Mouse (Mus musculus): Measurements from ENCODE around the gene Tbc1d14. TPM values are rescaled to one million over a fixed set of nuclear protein-coding genes. Genes with fewer than 3 reads are reported as not detected.

The Tbc1d14 gene
- total RNA-seq, 2 experiments from 2014 or later, result 24.8 to 27.5 TPM

- DNase-seq (ENCODE audit: low spot score in 2 of 2), result no peak
Observed at GRCm38 (mm10) chr5:36515558-36515957, 77.5 kb downstream of the Tbc1d14 start.

GRCm38 (mm10) chr5:36515126-36515525, 78.0 kb downstream of the Tbc1d14 start:
- DNase-seq (ENCODE audit: low spot score in 2 of 2), result no peak

- no peak for DNase-seq (ENCODE audit: low spot score in 2 of 2)
Observed at GRCm38 (mm10) chr5:36510956-36511355, 82.1 kb downstream of the Tbc1d14 start.

GRCm38 (mm10) chr5:36508351-36508750, 84.7 kb downstream of the Tbc1d14 start:
- DNase-seq (ENCODE audit: low spot score in 2 of 2), result no peak

- no peak for DNase-seq (ENCODE audit: low spot score in 2 of 2)
Observed at GRCm38 (mm10) chr5:36505643-36506042, 87.4 kb downstream of the Tbc1d14 start.

- no peak for DNase-seq (ENCODE audit: low spot score in 2 of 2)
Observed at GRCm38 (mm10) chr5:36505235-36505634, 87.8 kb downstream of the Tbc1d14 start.

GRCm38 (mm10) chr5:36494709-36495108, 98.4 kb downstream of the Tbc1d14 start:
- no peak for DNase-seq (ENCODE audit: low spot score in 2 of 2)

GRCm38 (mm10) chr5:36493919-36494318, 99.2 kb downstream of the Tbc1d14 start:
- no peak for DNase-seq (ENCODE audit: low spot score in 2 of 2)

GRCm38 (mm10) chr5:36489225-36489624, 103.9 kb downstream of the Tbc1d14 start:
- no peak for DNase-seq (ENCODE audit: low spot score in 2 of 2)

GRCm38 (mm10) chr5:36485306-36485705, 107.8 kb downstream of the Tbc1d14 start:
- DNase-seq (ENCODE audit: low spot score in 2 of 2), result no peak

GRCm38 (mm10) chr5:36484171-36484990, 108.7 kb downstream of the Tbc1d14 start, which contains the start of the genes Tada2b and Ccdc96:
Tada2b (minus strand) TSS chr5:36484285.
Ccdc96 (plus strand) TSS chr5:36484588.
- DNase-seq (ENCODE audit: low spot score in 2 of 2), result peak; percentile 96

GRCm38 (mm10) chr5:36483203-36484101, 109.6 kb downstream of the Tbc1d14 start:
- peak in 1 of 2 experiments; percentile 55 for DNase-seq (ENCODE audit: low spot score in 2 of 2)

GRCm38 (mm10) chr5:36481114-36481513, 112.0 kb downstream of the Tbc1d14 start:
- no peak for DNase-seq (ENCODE audit: low spot score in 2 of 2)

- no peak for DNase-seq (ENCODE audit: low spot score in 2 of 2)
Observed at GRCm38 (mm10) chr5:36480398-36480797, 112.7 kb downstream of the Tbc1d14 start.

- DNase-seq (ENCODE audit: low spot score in 2 of 2), result no peak
Observed at GRCm38 (mm10) chr5:36479735-36480134, 113.3 kb downstream of the Tbc1d14 start.

- DNase-seq (ENCODE audit: low spot score in 2 of 2), result no peak
Observed at GRCm38 (mm10) chr5:36478540-36479420, 114.3 kb downstream of the Tbc1d14 start.

- no peak for DNase-seq (ENCODE audit: low spot score in 2 of 2)
Observed at GRCm38 (mm10) chr5:36477486-36477885, 115.6 kb downstream of the Tbc1d14 start.

GRCm38 (mm10) chr5:36474283-36474682, 118.8 kb downstream of the Tbc1d14 start:
- DNase-seq (ENCODE audit: low spot score in 2 of 2), result peak; percentile 39 to 64

GRCm38 (mm10) chr5:36472876-36473655, 120.0 kb downstream of the Tbc1d14 start:
- DNase-seq (ENCODE audit: low spot score in 2 of 2), result no peak

GRCm38 (mm10) chr5:36471206-36471605, 121.9 kb downstream of the Tbc1d14 start:
- no peak for DNase-seq (ENCODE audit: low spot score in 2 of 2)

Measured in gastrocnemius, postnatal 4 days (tissue).